Mouse (Mus musculus) left cerebral cortex, postnatal 14 days (tissue): ENCODE measurements around the gene Irx5. TPM values are rescaled to one million over a fixed set of nuclear protein-coding genes. Genes with fewer than 3 reads are reported as not detected.

Experiments used
- DNase-seq, 2 experiments: peaks; one replicate each; pipeline ENCODE4 v3.0.0; 2021 to 2022; ENCODE audit warnings: low spot score in 2 of 2, mixed read lengths in 1 of 2
- intact Hi-C: fragments of 180-260 bp; cut with DNase I; formaldehyde crosslinking; loops from one replicate; pipeline ENCODE4 v1.15.1; 2025
- total RNA-seq, 2 experiments: library from RNA; stranded (reverse); gene quantifications; 2 replicates each; pipeline ENCODE4 v1.2.3; 2021

Gene Irx5
- total RNA-seq, 2 experiments from 2014 or later: not detected

- peak in 1 of 2 experiments; percentile 8 for DNase-seq
- intact Hi-C loops: loop anchor here (5.0 to 10.0 kb wide), 3 partner anchors 284 to 977 kb away; no protein-coding TSS in a partner anchor
These were observed 1.8 kb downstream of the Irx5 start for GRCm38 (mm10) chr8:92359000-92359832.

GRCm38 (mm10) chr8:92359833-92360082, 2.3 kb downstream of the Irx5 start:
- intact Hi-C loops: loop anchor here (5.0 to 10.0 kb wide), 5 partner anchors 285 to 1167 kb away; partner anchors contain the start of gene Irx6
- peak in 1 of 2 experiments; percentile 2 for DNase-seq

GRCm38 (mm10) chr8:92360083-92360861, 2.8 kb downstream of the Irx5 start:
- intact Hi-C loops: loop anchor here (5.0 kb wide), 2 partner anchors 312 to 1168 kb away; partner anchors contain the start of gene Irx6

GRCm38 (mm10) chr8:92361546-92362351, 4.3 kb downstream of the Irx5 start:
- intact Hi-C loops: loop anchor here (5.0 kb wide), 2 partner anchors 311 to 1169 kb away; partner anchors contain the start of gene Irx6
- DNase-seq: peak; percentile 25 to 41

More at GRCm38 (mm10) chr8:92360083-92360861, 2.8 kb downstream of the Irx5 start:
- peak in 1 of 2 experiments; percentile 5 for DNase-seq

GRCm38 (mm10) chr8:92362396-92363115, 5.1 kb downstream of the Irx5 start:
- no peak for DNase-seq
- intact Hi-C loops: loop anchor here (5.0 kb wide), 2 partner anchors 310 to 1170 kb away; partner anchors contain the start of gene Irx6

GRCm38 (mm10) chr8:92363217-92364147, 6.1 kb downstream of the Irx5 start:
- DNase-seq: peak in 1 of 2 experiments; percentile 4
- intact Hi-C loops: loop anchor here (2.0 to 5.0 kb wide), 3 partner anchors 309 to 1171 kb away; partner anchors contain the start of gene Irx6

- intact Hi-C loops: loop anchor here (2.0 to 5.0 kb wide), 3 partner anchors 308 to 1172 kb away; partner anchors contain the start of gene Irx6
- peak in 1 of 2 experiments; percentile 3 for DNase-seq
These were observed 6.8 kb downstream of the Irx5 start for GRCm38 (mm10) chr8:92364148-92364775.

GRCm38 (mm10) chr8:92364776-92365240, 7.4 kb downstream of the Irx5 start:
- intact Hi-C loops: loop anchor here (2.0 to 5.0 kb wide), 3 partner anchors 307 to 1173 kb away; partner anchors contain the start of gene Irx6
- DNase-seq: peak in 1 of 2 experiments; percentile 4

GRCm38 (mm10) chr8:92365241-92365943, 8.0 kb downstream of the Irx5 start:
- peak in 1 of 2 experiments; percentile 7 for DNase-seq
- intact Hi-C loops: loop anchor here (2.0 kb wide), 1 partner anchor 355 kb away; no protein-coding TSS in a partner anchor

- no peak for DNase-seq
- intact Hi-C loops: loop anchor here (2.0 kb wide), 1 partner anchor 355 kb away; no protein-coding TSS in a partner anchor
These were observed 8.7 kb downstream of the Irx5 start for GRCm38 (mm10) chr8:92365944-92366735.

GRCm38 (mm10) chr8:92366736-92367267, 9.4 kb downstream of the Irx5 start:
- DNase-seq: no peak
- intact Hi-C loops: no loop called here

- no peak for DNase-seq
- intact Hi-C loops: no loop called here
These were observed 22.1 kb downstream of the Irx5 start for GRCm38 (mm10) chr8:92379524-92379923.

- intact Hi-C loops: no loop called here
- no peak for DNase-seq
These were observed 23.1 kb downstream of the Irx5 start for GRCm38 (mm10) chr8:92380571-92380970.

GRCm38 (mm10) chr8:92387893-92388292, 30.5 kb downstream of the Irx5 start:
- intact Hi-C loops: no loop called here
- no peak for DNase-seq

- no peak for DNase-seq
- intact Hi-C loops: no loop called here
These were observed 46.8 kb downstream of the Irx5 start for GRCm38 (mm10) chr8:92404218-92404617.
